Mouse (Mus musculus) stomach, postnatal 0 days (tissue): ENCODE results near the gene Maml1. TPM values are rescaled to one million over a fixed set of nuclear protein-coding genes. Genes with fewer than 3 reads are reported as not detected.

ENCODE experiments used
- ATAC-seq: fragments of 200-750 bp; cut with Nextera tagmentation; 2 replicates; pipeline ENCODE4 v1.8.0; 2017; ENCODE audit not compliant: low FRiP score, low TSS enrichment
- DNase-seq: peaks from one replicate; pipeline ENCODE4 v3.0.0-alpha.2; 2016; ENCODE audit warnings: low spot score
- H3K27ac ChIP-seq: fragments of 300-500 bp; sonication (generic); replicated peaks from 2 replicates; pipeline ENCODE4 v1.5.1; 2014; ENCODE audit warnings: mild to moderate bottlenecking, control low read depth
- H3K27me3 ChIP-seq: fragments of 300-500 bp; sonication (generic); 2 replicates; pipeline ENCODE4 v1.6.1; 2014; ENCODE audit warnings: low read length; ENCODE audit not compliant: control insufficient read depth, insufficient read depth
- H3K36me3 ChIP-seq: fragments of 300-500 bp; sonication (generic); 2 replicates; pipeline ENCODE4 v1.6.1; 2014; ENCODE audit warnings: low read length, mixed read lengths; ENCODE audit not compliant: control insufficient read depth, insufficient read depth
- H3K4me1 ChIP-seq: fragments of 300-500 bp; sonication (generic); replicated peaks from 2 replicates; pipeline ENCODE4 v1.6.1; 2014; ENCODE audit warnings: antibody characterized with exemption; ENCODE audit not compliant: control insufficient read depth, insufficient read depth
- H3K4me2 ChIP-seq: fragments of 300-500 bp; sonication (generic); replicated peaks from 2 replicates; pipeline ENCODE4 v1.6.1; 2014; ENCODE audit warnings: low read depth, mild to moderate bottlenecking, control low read depth, moderate library complexity
- H3K4me3 ChIP-seq: fragments of 300-500 bp; sonication (generic); 2 replicates; pipeline ENCODE4 v1.5.1; 2014; ENCODE audit warnings: low read depth, low read length, control low read depth
- H3K9ac ChIP-seq: fragments of 300-500 bp; sonication (generic); 2 replicates; pipeline ENCODE4 v1.6.1; 2014; ENCODE audit warnings: mild to moderate bottlenecking, low read length, control low read depth, mixed read lengths
- H3K9me3 ChIP-seq: fragments of 300-500 bp; sonication (generic); 2 replicates; pipeline ENCODE4 v1.6.1; 2016; ENCODE audit warnings: low read length; ENCODE audit not compliant: control insufficient read depth
- CTCF ChIP-seq: IDR thresholded peaks from 2 replicates; pipeline ENCODE4 v1.5.1; 2016; ENCODE audit warnings: antibody characterized with exemption, low read depth, mild to moderate bottlenecking, moderate library complexity
- EP300 ChIP-seq: optimal IDR thresholded peaks from 2 replicates; pipeline ENCODE3; 2016; ENCODE audit warnings: antibody characterized with exemption
- WGBS: fragments of 180-500 bp; shearing (Covaris S2); extraction: QIAGEN DNeasy Blood & Tissue Kit; methylation state at CpG from one replicate; pipeline ENCODE4 v1.1.7; 2014; 5-methylcytosine and 5-hydroxymethylcytosine counted together
- polyA plus RNA-seq: library from polyadenylated mRNA; unstranded; fragments of >200 nt; fragmentation: Nextera tagmentation; extraction: Ambion mirVana; gene quantifications from 2 replicates; pipeline ENCODE4 v1.2.1, GENCODE M21; 2015

Maml1 gene
- polyA plus RNA-seq, 1 experiment from 2014 or later: 2.4 TPM

DNA sequence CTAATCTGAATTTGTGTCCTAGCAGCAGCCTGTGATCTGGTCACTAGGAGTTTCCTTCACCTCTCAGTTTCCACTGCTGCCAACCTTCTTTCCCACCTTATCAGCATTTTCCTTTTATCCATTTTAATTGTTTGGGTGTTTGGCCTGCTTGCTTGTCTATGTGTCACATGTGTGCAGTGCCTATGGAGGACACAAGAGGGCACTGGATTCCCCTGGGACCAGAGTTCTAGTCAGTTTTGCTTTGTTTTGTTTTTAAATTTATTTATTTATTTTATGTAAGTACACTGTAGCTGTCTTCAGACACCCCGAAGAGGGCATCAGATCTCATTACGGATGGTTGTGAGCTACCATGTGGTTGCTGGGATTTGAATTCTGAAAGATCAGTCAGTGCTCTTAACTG is 22.9 kb downstream of the Maml1 start:
- Histone ChIP-seq H3K36me3 (peaks cover 19% of the 10 kb centered on the region; the same call in 1 of the 2 replicates), H3K27me3 (no peaks in the 10 kb centered on the region), H3K27ac (no peak overlapping the region), H3K9ac (no peak overlapping the region), H3K4me2 (no peak overlapping the region), H3K4me3 (no peak overlapping the region), H3K4me1 (no peaks in the 10 kb centered on the region), H3K9me3 (no peaks in the 10 kb centered on the region)
- DNase-seq (peak; percentile 43), ATAC-seq (no peak)
- WGBS: 69% methylated on average over 2 of the region's 2 CpGs
- TF ChIP-seq CTCF (peak; percentile 72), EP300 (no peak)

DNA sequence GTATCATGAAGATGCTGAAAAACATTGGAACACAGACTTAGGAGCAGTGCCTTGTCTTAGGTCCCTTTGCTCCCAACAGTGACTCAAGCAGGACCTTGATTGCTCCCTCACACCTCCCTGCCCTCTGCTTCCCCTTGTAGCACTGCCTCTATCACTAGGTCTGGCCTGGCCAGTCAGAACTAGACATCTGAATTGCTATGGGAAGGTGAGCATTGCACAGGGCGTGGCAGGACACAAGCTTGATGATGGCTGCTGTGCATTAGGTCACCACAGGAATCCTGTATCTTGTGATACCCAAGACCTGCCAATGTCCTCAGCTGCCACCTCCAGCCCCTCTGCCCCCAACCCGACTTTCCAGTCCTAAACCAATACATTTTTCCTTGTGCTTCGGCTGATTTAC is 25.1 kb downstream of the Maml1 start:
- Histone ChIP-seq H3K4me3 (no peak overlapping the region), H3K4me1 (no peaks in the 10 kb centered on the region), H3K9ac (no peak overlapping the region), H3K4me2 (no peak overlapping the region), H3K36me3 (peaks cover 32% of the 10 kb centered on the region), H3K27me3 (no peaks in the 10 kb centered on the region), H3K9me3 (no peaks in the 10 kb centered on the region), H3K27ac (no peak overlapping the region)
- TF ChIP-seq CTCF (no peak), EP300 (no peak)
- ATAC-seq (0 out of 2 replicates have a peak, but pooled peaks have one; percentile 36), DNase-seq (no peak)
- 91% methylated on average over 3 of the region's 3 CpGs for WGBS

DNA sequence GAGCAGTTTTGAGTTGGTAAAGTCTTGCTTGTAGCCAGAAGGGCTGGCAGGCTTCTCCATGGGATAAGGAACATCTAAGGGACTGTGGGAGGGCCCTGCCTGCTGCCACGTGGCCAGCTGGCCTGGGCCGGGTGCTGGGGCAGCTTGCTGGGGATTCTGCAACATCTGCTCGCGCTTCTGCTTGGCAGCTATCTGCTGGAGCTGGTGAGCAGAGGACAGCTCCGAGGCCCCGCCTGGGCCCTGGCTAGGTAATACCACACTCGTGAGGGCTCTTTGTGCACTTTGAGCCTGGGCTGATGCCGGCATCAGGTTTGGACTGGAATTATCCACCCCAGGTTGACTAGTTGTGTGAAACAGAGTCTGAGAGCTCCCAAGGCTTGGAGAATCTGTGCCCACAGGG is 26.2 kb downstream of the Maml1 start:
- no peak overlapping the region for H3K9ac ChIP-seq
- 76% methylated on average over 8 of the region's 8 CpGs for whole genome bisulfite sequencing
- no peaks in the 10 kb centered on the region for H3K9me3 ChIP-seq
- H3K4me2 ChIP-seq: no peak overlapping the region
- ATAC-seq (no peak), DNase-seq (no peak)
- H3K4me3 ChIP-seq: no peak overlapping the region
- no peak for TF ChIP-seq EP300
- no peak for TF ChIP-seq CTCF
- peaks cover 39% of the 10 kb centered on the region for H3K36me3 ChIP-seq
- no peaks in the 10 kb centered on the region for H3K4me1 ChIP-seq
- no peaks in the 10 kb centered on the region for H3K27me3 ChIP-seq
- no peak overlapping the region for H3K27ac ChIP-seq

DNA sequence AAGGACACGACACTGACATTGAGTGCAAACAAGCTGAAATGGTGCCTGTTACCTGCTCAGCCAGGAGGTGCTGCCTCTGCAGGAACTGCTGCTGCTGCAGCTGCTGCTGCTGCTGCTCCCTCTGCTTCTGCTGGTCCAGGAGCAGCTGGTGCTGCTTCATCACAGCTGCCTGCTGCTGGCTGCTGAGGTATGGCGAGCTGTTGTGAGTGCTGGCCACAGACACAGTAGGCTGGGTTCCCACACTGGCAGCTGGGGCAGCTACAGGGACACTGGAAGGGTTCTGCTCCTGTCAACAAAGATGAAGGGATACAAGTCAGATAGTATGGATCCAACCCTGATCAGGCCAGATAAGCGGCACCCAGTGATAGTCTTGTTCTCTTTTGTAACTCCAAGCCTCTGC is 28.9 kb downstream of the Maml1 start:
- ATAC-seq: no peak
- Histone ChIP-seq H3K4me3 (no peak overlapping the region), H3K4me1 (no peaks in the 10 kb centered on the region), H3K27me3 (no peaks in the 10 kb centered on the region), H3K9me3 (no peaks in the 10 kb centered on the region), H3K27ac (no peak overlapping the region), H3K36me3 (peaks cover 50% of the 10 kb centered on the region), H3K9ac (no peak overlapping the region), H3K4me2 (no peak overlapping the region)
- TF ChIP-seq EP300 (no peak), CTCF (no peak)
- no peak for DNase-seq
- WGBS: 92% methylated on average over 3 of the region's 3 CpGs

DNA sequence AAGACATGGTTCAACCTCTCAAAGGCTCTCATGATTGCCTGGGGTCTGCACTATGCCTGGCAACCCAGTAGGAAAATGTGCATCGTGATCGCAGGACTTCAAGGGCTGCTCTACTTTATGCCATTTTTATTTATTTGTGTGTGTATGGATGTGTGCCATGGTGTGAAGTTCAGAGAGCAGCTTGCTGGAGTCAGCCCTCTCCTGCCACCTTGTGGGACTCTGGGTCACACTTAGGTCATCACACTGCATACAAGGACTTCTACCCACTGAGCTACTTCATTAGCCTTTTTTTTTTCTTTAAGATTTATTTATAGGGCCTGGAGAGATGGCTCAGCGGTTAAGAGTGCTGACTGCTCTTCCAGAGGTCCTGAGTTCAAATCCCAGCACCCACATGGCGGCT is 30.1 kb downstream of the Maml1 start:
- WGBS: 87% methylated on average over 4 of the region's 4 CpGs
- TF ChIP-seq CTCF (peak; percentile 64), EP300 (no peak)
- Histone ChIP-seq H3K4me2 (no peak overlapping the region), H3K4me3 (no peak overlapping the region), H3K36me3 (peaks cover 56% of the 10 kb centered on the region), H3K27me3 (no peaks in the 10 kb centered on the region), H3K4me1 (no peaks in the 10 kb centered on the region), H3K27ac (no peak overlapping the region), H3K9ac (no peak overlapping the region), H3K9me3 (no peaks in the 10 kb centered on the region)
- DNase-seq (peak; percentile 44), ATAC-seq (no peak)

DNA sequence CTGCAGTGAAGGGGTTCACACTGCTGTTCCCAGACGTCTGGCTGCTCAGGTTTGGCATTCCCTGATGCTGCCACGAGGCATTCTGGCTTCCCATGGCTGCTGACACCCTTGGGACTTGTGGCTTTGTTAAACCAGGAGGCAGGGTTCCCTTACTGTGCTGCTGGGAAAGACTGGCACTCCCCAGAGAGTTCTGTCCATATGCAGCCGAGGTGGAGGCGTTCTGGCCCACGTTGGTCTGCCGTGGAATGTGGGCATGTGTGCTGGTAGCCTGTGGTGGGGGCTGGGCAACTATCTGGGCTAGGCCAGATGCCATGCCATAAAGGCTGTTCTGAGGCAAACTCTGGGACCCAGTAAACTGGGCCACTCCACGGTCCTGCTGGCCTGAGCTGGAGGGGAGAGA is 33.8 kb downstream of the Maml1 start:
- ATAC-seq (0 out of 2 replicates have a peak, but pooled peaks have one; percentile 11), DNase-seq (no peak)
- 77% methylated on average over 7 of the region's 7 CpGs for WGBS
- Histone ChIP-seq H3K27ac (no peak overlapping the region), H3K4me3 (no peak overlapping the region), H3K9ac (no peak overlapping the region), H3K9me3 (no peaks in the 10 kb centered on the region), H3K36me3 (peaks cover 35% of the 10 kb centered on the region), H3K27me3 (no peaks in the 10 kb centered on the region), H3K4me1 (no peaks in the 10 kb centered on the region), H3K4me2 (no peak overlapping the region)
- TF ChIP-seq EP300 (no peak), CTCF (no peak)
